Mouse (Mus musculus) ES-Bruce4 (cell line): ENCODE measurements at regions not wholly inside any gene's neighbourhood (a gene's known extent, or its start where the extent isn't known, plus 50 kb on each side); places are given as distances from the start of the nearest gene placed in this dataset.

Source experiments
- CTCF ChIP-seq: IDR thresholded peaks from one replicate; pipeline ENCODE4 v1.8.1; 2011; ENCODE audit warnings: low read depth, low read length
- EP300 ChIP-seq: IDR thresholded peaks from 2 replicates; pipeline ENCODE4 v1.6.1; 2011; ENCODE audit warnings: low read depth, low read length; ENCODE audit not compliant: insufficient read depth
- POLR2A ChIP-seq: IDR thresholded peaks from one replicate; pipeline ENCODE4 v1.8.1; 2011; ENCODE audit warnings: low read length; ENCODE audit not compliant: insufficient read depth

DNA sequence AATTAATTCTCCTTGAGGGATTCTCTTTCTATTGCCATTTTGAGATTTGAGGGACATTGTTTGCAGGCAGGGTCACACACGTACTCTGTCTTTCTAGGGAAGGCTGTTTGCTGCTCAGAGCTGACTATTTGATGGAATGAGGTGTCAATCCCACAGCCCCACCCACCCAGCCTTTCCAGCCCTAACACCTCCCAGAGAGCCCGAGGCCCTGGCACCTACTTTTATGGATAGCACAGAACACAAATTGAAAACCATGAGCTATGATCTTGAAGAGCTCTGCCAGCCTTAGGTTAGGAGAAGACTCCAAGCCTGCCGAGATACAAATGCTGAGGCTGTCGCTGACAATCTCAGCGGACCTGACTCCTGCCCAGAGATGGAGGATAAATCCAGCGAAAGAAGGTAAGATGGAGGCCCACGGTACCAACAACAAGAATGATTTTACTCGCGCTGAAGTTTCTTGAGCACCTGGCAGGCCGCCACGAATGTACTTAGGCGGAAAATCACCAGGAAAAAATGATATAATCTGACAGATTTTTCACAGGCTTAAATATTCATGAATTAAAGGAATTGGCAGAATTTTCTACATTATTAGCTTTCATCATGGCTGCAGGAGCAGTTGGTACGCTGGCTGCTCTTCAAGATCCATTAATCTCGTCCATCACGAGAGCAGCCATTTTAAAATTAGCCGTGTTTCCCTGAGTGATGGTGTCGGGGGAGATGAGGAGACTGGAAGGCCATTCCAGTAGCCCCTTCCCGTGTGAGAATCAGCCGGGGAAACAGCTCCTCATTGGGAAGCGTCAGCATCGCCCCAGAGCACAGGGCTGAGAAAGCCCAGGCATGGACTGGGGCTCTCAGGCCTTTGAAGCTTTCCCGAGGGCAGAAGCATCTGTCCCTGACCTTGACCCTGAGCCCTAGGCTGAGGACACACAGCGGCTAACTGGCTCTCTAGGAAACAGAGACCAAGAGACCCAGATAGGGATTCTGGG is 238.4 kb downstream of the Uaca start:
- TF ChIP-seq CTCF (no peak), POLR2A (no peak), EP300 (no peak)
